Mouse (Mus musculus) MEL (cell line): ENCODE measurements around the gene Adcy3.

Experiments
- CHD2 ChIP-seq: IDR thresholded peaks from 2 replicates; pipeline ENCODE4 v1.6.1; 2011; ENCODE audit warnings: low read length, improper control_type of control experiment
- CTCF ChIP-seq, 3 experiments: IDR thresholded peaks in 2 of 3; conservative IDR thresholded peaks in 1 of 3; 2 replicates each; pipeline ENCODE4 v1.5.1; 2011 to 2012; ENCODE audit warnings: low read length in 3 of 3, low read depth in 2 of 3, mild to moderate bottlenecking in 2 of 3, improper control_type of control experiment in 1 of 3, inconsistent platforms in 1 of 3, mixed read lengths in 1 of 3, moderate library complexity in 1 of 3; ENCODE audit not compliant: control insufficient read depth in 1 of 3, insufficient read depth in 1 of 3, poor library complexity in 1 of 3, severe bottlenecking in 1 of 3
- EP300 ChIP-seq, 2 experiments: IDR thresholded peaks; 2 replicates each; pipeline ENCODE4 v1.6.1; 2011; ENCODE audit warnings: improper control_type of control experiment in 2 of 2, low read length in 2 of 2, low read depth in 1 of 2, mild to moderate bottlenecking in 1 of 2
- KAT2A ChIP-seq: conservative IDR thresholded peaks from 2 replicates; pipeline ENCODE4 v1.6.1; 2012; ENCODE audit warnings: low read depth, low read length, improper control_type of control experiment, inconsistent platforms
- MAZ ChIP-seq: IDR thresholded peaks from 2 replicates; pipeline ENCODE4 v1.6.1; 2012; ENCODE audit warnings: low read depth, mild to moderate bottlenecking, inconsistent platforms, low read length, improper control_type of control experiment
- MYC ChIP-seq: IDR thresholded peaks from 2 replicates; pipeline ENCODE4 v1.6.1; 2011; ENCODE audit warnings: low read depth, mild to moderate bottlenecking, low read length, improper control_type of control experiment, moderate library complexity
- POLR2A ChIP-seq, 2 experiments: IDR thresholded peaks; 2 replicates each; pipeline ENCODE4 v1.6.1; 2011 to 2012; ENCODE audit warnings: low read length in 2 of 2, mild to moderate bottlenecking in 2 of 2, control low read depth in 1 of 2, improper control_type of control experiment in 1 of 2, low read depth in 1 of 2, moderate library complexity in 1 of 2; ENCODE audit not compliant: control insufficient read depth in 1 of 2, insufficient read depth in 1 of 2, poor library complexity in 1 of 2
- POLR2AphosphoS2 ChIP-seq: IDR thresholded peaks from 2 replicates; pipeline ENCODE4 v1.6.1; 2011; ENCODE audit warnings: low read length, improper control_type of control experiment
- TCF12 ChIP-seq: IDR thresholded peaks from 2 replicates; pipeline ENCODE4 v1.6.1; 2014; ENCODE audit warnings: low read depth, mild to moderate bottlenecking, inconsistent platforms, low read length, improper control_type of control experiment, moderate library complexity
- UBTF ChIP-seq: IDR thresholded peaks from 2 replicates; pipeline ENCODE4 v1.6.1; 2012; ENCODE audit warnings: low read depth, mild to moderate bottlenecking, inconsistent platforms, low read length, improper control_type of control experiment, moderate library complexity, borderline replicate concordance; ENCODE audit not compliant: insufficient read depth
- ZMIZ1 ChIP-seq: IDR thresholded peaks from 2 replicates; pipeline ENCODE4 v1.6.1; 2012; ENCODE audit warnings: low read depth, mild to moderate bottlenecking, inconsistent platforms, low read length, improper control_type of control experiment, moderate library complexity

DNA sequence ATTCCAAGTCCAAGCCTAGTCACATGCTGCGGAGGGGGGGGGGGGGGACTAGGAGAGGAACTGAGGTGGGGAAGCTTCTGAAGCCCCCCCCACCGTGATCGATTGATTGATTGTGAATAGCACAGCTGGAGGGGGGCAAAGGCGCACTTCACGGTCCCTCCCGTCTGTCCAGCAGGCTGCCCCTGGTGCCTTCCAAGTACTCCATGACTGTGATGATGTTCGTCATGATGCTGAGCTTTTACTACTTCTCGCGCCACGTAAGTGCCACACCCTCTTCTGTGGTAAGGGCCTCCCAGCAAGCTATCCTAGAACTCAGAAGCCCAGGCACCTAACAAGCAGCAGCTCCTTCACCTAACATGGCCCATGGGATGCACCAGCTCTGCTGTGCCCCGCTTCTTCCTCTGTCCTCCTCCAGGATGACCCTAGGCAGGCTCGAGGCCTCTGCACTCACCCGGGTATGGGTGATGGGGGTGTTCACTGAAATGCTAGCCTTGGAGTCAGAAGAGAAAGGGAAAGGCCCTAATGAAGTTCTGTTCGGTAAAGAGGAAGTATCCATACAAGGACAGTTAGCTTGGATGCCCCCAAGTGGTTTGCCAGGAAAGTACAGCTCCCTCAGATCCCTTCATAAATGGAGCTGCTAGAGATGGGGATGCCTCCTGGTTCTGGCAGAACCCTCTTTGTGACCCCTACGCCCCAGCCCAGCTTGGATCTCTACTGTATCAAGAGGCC, 75.7 kb downstream of the Adcy3 start:
- TF ChIP-seq EP300 (IDR thresholded peaks at IDR 0.05; ENCODE audit: low read depth in 1 of 2, low read length in 2 of 2) (no peak), UBTF (no peak), POLR2A (IDR thresholded peaks at IDR 0.05; ENCODE audit: control insufficient read depth in 1 of 2, insufficient read depth in 1 of 2, low read depth in 1 of 2, low read length in 2 of 2, poor library complexity in 1 of 2) (no peak), MAZ (no peak), KAT2A (no peak), CTCF (IDR thresholded peaks at IDR 0.05 in 2 of 3, conservative IDR thresholded peaks at IDR 0.05 in 1 of 3; ENCODE audit: control insufficient read depth in 1 of 3, insufficient read depth in 1 of 3, low read depth in 2 of 3, low read length in 3 of 3, poor library complexity in 1 of 3, severe bottlenecking in 1 of 3) (peak; percentile 45 to 83 (median 69); a peak in 5 of 6 replicates), POLR2AphosphoS2 (no peak), TCF12 (no peak), ZMIZ1 (no peak), CHD2 (no peak), MYC (no peak)
